Mouse (Mus musculus): ENCODE results near the gene Scml4.

- TF ChIP-seq EP300 (IDR thresholded peaks at IDR 0.05; ENCODE audit: insufficient read depth, low read depth, low read length) (no peak), CTCF (IDR thresholded peaks at IDR 0.05) (no peak)
These were observed 72.8 kb downstream of the Scml4 start for GRCm38 (mm10) chr10:42932862-42933480.
